Mouse (Mus musculus) urinary bladder, postnatal 10 days (tissue): ENCODE data around the gene Itpr2.

ENCODE experiments used
- DNase-seq: peaks from one replicate; pipeline ENCODE4 v3.0.0; 2022; ENCODE audit warnings: low spot score

The Itpr2 gene

DNA sequence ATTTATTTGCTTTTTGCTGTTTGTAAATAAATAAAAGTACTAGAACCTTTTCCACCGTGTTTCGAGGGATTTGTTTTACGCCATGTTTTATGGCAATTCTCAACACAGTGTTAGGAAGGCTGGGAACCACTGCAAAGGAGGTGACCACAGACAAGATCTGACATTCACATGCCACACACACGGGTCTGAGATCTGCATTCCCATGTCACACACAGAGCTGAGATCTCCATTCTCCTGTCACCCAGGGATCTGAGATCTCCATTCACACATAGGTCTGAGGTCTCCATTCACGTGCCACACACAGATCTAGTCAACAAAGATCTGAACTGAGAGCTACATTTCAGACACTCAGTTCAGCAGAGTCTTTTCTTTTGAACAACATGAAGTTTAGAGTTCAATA lies 282.0 kb downstream of the Itpr2 start:
- no peak for DNase-seq

DNA sequence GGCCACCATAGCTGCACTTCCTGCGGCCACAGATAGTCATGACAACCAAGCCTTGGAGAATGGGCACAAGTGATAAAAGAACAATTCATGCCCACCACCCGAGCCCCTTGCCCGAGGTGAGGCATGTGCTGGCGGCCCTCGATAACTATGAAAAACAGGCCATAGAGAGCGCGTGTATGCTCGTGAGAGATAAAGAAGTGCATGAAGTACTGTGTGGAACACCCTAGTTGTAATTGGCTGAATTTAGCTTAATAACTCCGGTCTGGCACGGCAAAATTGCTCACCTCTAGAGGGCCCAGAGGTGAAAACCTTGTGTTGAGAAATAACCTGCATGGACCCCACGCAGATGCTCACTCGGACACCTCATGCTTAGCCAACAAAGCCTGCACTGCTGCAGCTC lies 282.5 kb downstream of the Itpr2 start:
- DNase-seq: no peak

DNA sequence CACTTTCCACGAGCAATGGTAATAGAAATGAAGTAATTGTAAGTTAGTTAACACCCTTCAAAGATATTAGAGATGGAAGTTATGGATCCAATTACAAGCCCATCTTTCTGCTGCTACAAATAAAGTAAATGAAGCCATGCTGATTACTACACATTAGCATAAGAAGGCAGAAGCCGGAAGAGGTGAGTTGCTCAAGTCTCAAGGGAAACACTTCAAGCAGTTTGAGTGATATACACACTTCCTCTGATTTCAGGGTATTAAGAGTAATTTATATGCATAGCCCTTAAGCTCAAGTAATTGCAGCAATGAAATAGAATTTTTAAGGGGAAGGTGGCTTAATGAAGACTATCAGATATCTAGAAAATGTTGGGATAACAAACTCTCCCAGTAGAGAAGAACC lies 286.7 kb downstream of the Itpr2 start:
- DNase-seq: no peak

- DNase-seq: no peak
Measured at GRCm38 (mm10) chr6:146212339-146212738, 289.7 kb downstream of the Itpr2 start.

GRCm38 (mm10) chr6:146211233-146211632 lies 290.8 kb downstream of the Itpr2 start:
- no peak for DNase-seq

GRCm38 (mm10) chr6:146208983-146209382 lies 293.0 kb downstream of the Itpr2 start:
- DNase-seq: no peak

GRCm38 (mm10) chr6:146207204-146207959 lies 294.6 kb downstream of the Itpr2 start:
- no peak for DNase-seq

DNA sequence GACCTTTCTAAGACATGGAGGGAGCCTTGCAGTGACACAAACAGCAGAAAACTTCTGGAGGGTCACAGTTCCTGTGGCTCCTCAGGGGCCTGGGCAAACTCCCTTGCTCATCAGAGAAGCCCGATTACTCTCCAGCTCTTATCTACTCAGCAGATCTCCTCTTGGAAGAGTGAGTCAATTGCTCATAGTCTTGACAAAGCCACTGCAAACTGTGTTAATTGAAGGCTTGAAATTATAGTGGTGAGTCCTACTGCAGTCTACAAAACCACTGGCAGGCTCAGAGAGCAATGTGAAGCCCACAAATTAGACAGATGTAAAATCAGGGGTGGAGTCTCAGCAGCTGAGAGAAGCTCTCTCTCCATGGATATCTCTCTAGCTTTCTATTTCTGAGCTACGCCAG lies 296.9 kb downstream of the Itpr2 start:
- DNase-seq: no peak

- no peak for DNase-seq
Measured at GRCm38 (mm10) chr6:146204470-146204869, 297.6 kb downstream of the Itpr2 start.

DNA sequence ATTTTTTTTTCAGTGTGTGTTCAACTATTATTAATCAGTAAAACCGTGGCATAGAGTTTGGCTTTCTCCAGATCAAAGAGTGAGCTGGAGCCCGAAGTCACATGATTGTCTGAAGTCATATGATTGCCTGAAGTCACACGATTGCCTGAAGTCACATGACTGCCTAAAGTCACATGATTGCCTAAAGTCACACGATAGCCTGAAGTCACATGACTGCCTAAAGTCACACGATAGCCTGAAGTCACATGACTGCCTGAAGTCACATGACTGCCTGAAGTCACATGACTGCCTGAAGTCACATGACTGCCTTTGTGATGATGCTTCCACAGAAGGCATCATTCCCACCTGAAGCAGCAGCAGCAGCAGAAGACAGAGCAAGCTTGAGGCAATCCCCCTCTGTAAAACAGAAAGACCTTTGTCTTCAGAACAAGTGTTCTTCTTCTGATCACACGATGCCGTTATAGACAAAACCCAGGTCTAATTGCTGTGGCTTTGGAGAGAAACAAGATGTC lies 304.1 kb downstream of the Itpr2 start:
- no peak for DNase-seq

DNA sequence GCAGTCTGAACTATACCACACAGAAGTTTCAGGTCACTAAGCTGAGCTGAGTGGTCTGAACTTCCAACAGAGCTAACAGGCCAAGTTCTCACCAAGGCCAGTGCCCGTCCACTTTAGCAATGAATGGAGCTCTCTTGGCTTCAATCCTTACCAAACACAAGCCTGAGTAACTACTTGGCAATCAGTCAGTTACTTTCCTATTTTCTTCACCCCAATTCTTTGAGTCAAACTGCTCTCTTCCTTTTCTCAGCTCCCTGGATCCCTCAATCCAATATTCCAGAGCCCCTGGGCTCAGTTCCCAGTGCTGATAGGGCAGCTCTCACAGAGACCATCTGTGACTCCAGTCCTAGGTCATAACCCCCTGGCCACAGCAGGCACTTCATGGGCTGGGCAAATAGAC lies 305.3 kb downstream of the Itpr2 start:
- no peak for DNase-seq

- no peak for DNase-seq
Measured at GRCm38 (mm10) chr6:146195854-146196457, 306.1 kb downstream of the Itpr2 start.

- no peak for DNase-seq
Measured at GRCm38 (mm10) chr6:146191931-146192330, 310.1 kb downstream of the Itpr2 start.

DNA sequence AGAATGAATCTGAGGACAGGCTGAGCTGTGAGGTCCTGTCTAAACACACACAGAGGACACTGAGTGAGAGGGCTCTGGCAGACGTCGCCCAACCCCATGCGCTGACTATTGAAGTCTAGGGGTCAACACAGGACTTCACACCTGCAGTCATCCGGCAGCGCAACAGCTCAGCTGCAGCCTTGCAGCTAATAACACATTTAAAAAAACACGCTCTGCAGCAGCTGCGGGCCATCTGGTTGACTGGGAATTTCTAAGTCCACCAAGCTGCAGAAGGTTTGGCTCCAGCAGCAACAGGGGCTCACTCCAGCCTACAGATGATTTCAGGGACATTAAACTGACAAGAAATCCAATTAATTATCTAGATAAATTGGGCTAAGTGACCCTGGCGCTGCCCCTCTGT lies 312.0 kb downstream of the Itpr2 start:
- no peak for DNase-seq

DNA sequence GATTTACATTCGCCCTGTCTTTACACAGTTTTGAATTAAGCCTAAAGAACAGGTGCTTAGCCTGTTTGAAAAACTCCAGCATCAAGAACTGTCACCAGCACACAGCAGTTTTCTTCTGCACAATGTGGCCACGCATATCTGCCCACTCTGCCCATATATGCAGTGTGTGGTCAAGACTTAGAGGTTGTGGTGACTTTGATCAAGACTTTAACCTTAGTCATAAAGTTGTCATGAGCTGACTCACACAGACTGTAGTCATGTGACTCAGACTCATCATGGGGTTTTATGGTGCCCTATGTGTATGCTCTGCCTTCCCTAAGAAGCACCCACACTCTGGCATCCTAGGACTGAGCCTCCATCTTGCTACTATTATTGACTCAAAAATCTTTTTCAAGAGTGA lies 316.5 kb downstream of the Itpr2 start:
- no peak for DNase-seq

- DNase-seq: no peak
Measured at GRCm38 (mm10) chr6:146184771-146185170, 317.3 kb downstream of the Itpr2 start.

DNA sequence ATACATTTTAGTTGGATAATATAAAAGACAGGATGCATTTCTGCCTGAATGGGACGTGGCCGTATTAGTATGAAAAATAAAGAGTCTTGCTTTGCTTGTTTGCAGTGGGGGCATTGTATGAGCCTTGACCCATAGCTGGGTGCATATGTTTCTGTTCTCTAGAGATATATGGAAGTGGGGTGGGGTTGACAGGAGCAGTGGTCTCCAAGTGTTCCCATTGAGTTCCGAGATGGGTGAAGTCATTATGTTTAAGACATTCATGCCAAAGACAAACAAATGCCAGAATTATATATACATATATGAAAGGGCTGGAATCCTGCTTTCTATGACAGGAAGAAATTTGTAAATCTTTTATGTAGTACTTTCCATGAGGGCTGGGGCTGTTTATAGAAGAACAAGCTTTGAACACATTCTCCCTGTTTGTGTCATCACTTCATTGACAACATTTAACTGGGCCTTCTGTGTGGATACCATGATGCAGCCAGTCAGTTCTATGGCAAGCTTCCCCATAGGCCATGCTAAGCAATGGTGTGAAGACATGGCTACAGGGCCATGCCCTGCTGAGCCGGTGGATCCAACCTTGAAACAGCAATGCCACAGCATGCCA lies 327.3 kb downstream of the Itpr2 start:
- no peak for DNase-seq

DNA sequence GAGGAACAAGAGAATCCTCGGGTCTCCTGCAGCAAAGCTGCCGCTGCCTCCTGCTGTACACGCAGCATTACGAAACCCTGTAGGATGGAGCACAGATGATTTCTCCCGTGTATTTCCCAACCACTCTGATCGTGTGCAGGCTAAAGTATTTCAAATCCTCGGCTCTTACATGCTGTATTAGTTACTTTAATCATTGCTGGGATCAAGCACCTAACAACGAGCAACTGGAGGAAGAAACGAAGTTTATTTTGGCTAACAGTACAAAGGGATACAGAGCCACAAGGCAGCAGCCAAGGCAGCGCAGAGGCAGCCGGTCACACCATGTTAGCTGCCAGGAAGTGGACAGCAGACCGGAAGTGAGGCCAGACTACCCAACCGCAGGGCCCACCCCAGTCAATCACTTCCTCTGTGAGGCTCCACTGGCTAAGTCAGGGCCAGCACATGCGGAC lies 331.4 kb downstream of the Itpr2 start:
- no peak for DNase-seq

DNA sequence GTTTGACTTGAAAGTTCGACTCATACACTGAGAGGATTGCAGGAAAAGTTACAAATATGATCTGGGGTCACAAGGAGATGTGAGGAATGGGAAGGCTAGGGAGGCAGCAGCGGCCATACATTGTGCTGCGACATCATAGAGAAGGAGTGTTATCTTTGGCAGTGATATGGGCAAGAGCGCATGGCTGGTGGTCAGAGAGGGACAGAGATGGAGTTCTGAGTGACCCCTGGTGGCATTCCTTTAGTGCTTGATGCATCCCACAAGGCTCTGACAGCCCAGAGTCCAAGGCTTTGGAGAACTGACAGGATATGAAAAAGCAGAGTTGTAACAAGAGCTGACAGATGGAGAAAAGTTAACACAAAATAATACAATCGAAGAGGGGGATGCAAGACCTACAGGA lies 334.8 kb downstream of the Itpr2 start:
- DNase-seq: no peak

GRCm38 (mm10) chr6:146159641-146160040 lies 342.4 kb downstream of the Itpr2 start:
- DNase-seq: no peak

DNA sequence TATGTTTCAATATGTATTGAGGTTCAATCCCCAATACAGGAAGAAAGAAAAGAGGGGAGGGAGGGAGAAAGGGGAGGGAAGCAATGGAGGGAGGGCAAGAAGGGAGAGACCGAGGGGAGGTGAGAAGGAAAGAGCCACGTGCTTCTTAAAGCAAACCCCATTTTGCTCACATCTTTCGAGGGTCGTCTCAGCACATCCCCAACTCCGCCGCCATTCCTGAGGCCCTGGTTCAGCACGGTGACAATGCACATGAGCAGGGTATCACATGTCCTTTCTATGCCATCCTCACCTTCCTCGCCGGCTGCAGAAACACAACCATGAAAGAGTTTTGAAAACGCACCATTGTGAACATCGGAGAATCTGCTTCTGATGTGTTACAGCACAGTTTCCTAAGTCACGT lies 343.3 kb downstream of the Itpr2 start:
- no peak for DNase-seq

DNA sequence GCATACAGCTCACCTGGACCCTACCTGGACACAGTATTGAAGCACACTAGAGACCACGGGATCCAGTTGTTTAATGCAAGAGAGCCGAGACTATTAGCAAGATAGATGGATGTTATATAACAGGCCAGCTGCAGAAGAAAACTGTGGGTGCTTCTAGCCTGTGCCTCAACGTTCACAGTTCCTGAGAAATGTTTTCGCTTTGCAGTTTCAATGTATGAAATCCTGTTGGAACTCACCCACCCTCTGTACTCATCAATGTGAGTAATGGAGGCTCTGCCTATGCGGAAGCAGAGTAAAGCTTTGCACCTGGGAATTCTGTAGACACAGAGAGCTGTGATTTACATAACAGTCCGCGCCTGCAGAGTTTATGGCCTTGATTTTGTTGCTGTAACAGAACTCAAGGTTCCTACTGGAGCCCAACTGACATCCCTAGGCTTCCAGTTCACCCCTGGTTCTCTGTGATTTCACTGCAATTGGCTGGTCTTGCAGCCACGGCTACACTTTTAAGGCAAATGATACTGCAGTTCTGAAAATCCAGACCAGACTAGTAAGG lies 344.0 kb downstream of the Itpr2 start:
- no peak for DNase-seq

GRCm38 (mm10) chr6:146157099-146157498 lies 344.9 kb downstream of the Itpr2 start:
- no peak for DNase-seq
